Mouse (Mus musculus) kidney, embryonic 14.5 days (tissue): ENCODE data around the gene Serp1. TPM values are rescaled to one million over a fixed set of nuclear protein-coding genes. Genes with fewer than 3 reads are reported as not detected.

ENCODE experiments used
- ATAC-seq: fragments of 200-750 bp; cut with Nextera tagmentation; 2 replicates; pipeline ENCODE4 v1.8.0; 2017; ENCODE audit warnings: moderate number of reproducible peaks, mild to moderate bottlenecking, moderate TSS enrichment, moderate library complexity; ENCODE audit not compliant: low FRiP score, low TSS enrichment
- H3K27ac ChIP-seq: fragments of 300-500 bp; sonication (generic); 2 replicates; pipeline ENCODE4 v1.5.1; 2014; ENCODE audit warnings: low read depth, mild to moderate bottlenecking, low read length, moderate library complexity, mixed read lengths
- H3K27me3 ChIP-seq: fragments of 300-500 bp; sonication (generic); 2 replicates; pipeline ENCODE4 v1.6.1; 2014; ENCODE audit warnings: mild to moderate bottlenecking, low read length; ENCODE audit not compliant: control insufficient read depth, insufficient read depth
- H3K36me3 ChIP-seq: fragments of 300-500 bp; sonication (generic); 2 replicates; pipeline ENCODE4 v1.6.1; 2014; ENCODE audit warnings: low read length, mixed read lengths; ENCODE audit not compliant: control insufficient read depth, insufficient read depth
- H3K4me1 ChIP-seq: fragments of 300-500 bp; sonication (generic); 2 replicates; pipeline ENCODE4 v1.6.1; 2014; ENCODE audit warnings: low read length, mixed read lengths; ENCODE audit not compliant: control insufficient read depth, insufficient read depth
- H3K4me2 ChIP-seq: fragments of 300-500 bp; sonication (generic); replicated peaks from 2 replicates; pipeline ENCODE4 v1.6.1; 2014; ENCODE audit warnings: low read depth, mild to moderate bottlenecking, low read length
- H3K4me3 ChIP-seq: fragments of 300-500 bp; sonication (generic); 2 replicates; pipeline ENCODE4 v1.5.1; 2014; ENCODE audit warnings: mild to moderate bottlenecking, low read length
- H3K9ac ChIP-seq: fragments of 300-500 bp; sonication (generic); 2 replicates; pipeline ENCODE4 v1.6.1; 2014; ENCODE audit warnings: low read depth, mild to moderate bottlenecking, low read length, moderate library complexity
- H3K9me3 ChIP-seq: fragments of 300-500 bp; sonication (generic); 2 replicates; pipeline ENCODE4 v1.6.1; 2016; ENCODE audit warnings: low read length; ENCODE audit not compliant: control insufficient read depth
- WGBS: fragments of 180-500 bp; shearing (Covaris S2); extraction: QIAGEN DNeasy Blood & Tissue Kit; methylation state at CpG from one replicate; pipeline ENCODE4 v1.1.7; 2014; 5-methylcytosine and 5-hydroxymethylcytosine counted together
- polyA plus RNA-seq: library from polyadenylated mRNA; unstranded; fragments of >200 nt; fragmentation: Nextera tagmentation; extraction: Ambion mirVana; gene quantifications from 2 replicates; pipeline ENCODE4 v1.2.1, GENCODE M21; 2014

Gene Serp1
- 99.5 and 130 TPM in 2 replicates for polyA plus RNA-seq

DNA sequence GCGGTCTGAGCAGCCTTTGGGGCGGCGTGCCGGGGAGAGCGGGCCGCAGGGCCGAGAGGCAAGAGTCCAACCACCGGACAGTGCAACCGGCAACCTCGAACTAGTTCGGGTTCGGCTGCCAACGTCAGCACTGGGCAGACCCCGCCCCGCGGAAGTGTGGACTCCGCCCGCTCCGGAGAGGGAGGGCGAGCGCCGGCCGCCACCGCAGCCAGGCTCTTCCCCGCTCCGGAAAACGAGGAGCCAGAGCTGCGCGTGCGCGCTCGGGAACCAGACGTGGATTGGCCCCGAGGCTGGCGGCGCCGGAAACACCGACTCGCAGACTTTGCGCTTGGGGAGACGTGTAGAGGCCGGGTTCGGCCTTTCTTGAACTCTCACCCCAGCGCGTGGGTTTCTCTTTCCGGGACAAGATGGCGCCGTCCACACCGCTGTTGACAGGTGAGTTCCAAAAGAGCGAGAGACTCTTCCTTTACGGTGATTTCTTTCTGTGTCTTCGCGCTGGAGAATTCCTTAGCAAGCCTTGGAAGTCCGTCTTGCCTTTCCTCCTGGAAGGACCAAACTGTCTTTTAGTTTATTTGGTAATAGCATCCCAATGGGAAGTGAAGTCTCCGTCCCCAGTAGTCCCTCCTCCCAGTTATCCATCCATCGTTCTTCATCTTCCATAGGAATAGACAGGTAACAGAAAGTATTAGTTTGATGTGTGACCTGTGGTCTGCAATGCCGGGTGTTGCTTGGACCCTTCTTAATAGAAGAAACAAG lies at the start of gene Serp1, which contains the start of gene Eif2a:
Serp1 (minus strand) TSS at position 241 of the 756 bp plus-strand sequence.
Eif2a (plus strand) TSS at position 170 of the 756 bp plus-strand sequence.
- ATAC-seq: peak; percentile 99
- peak within 1 kb of the TSS; percentile 89 for H3K27ac ChIP-seq
- no peaks in the 10 kb centered on the region for H3K4me1 ChIP-seq
- peak within 1 kb of the TSS; percentile 93 for H3K4me3 ChIP-seq
- no peaks in the 10 kb centered on the region for H3K9me3 ChIP-seq
- no peaks in the 10 kb centered on the region for H3K27me3 ChIP-seq
- H3K36me3 ChIP-seq: peaks cover 27% of the 10 kb centered on the region
- H3K9ac ChIP-seq: peak within 1 kb of the TSS; percentile 92
- H3K4me2 ChIP-seq: peak within 1 kb of the TSS; percentile 55
- under 1% methylated on average over 55 of the region's 57 CpGs for WGBS

DNA sequence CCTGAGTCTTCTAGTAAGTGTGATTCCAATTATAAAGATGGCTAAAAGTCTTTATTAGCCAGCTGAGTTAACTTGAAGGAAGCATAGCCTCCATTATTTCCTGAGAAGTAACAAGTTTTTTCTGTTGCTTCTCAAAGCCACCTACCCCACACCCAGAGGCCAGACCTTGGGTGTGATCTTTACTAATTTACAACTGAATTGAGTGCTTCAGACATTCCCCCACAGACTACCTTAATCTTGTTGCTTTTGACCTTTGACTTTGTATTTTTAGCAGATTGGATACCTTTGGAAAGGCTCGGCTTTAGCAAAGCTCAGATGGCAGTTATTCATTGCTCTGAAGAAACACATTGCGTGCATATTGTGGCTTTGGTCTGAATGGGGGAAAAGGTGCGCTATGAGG lies 45.1 kb upstream of the Serp1 start:
- no peak overlapping the region for H3K4me2 ChIP-seq
- H3K9ac ChIP-seq: no peak overlapping the region
- no peaks in the 10 kb centered on the region for H3K27me3 ChIP-seq
- H3K36me3 ChIP-seq: no peaks in the 10 kb centered on the region
- 78% methylated on average over 3 of the region's 3 CpGs for WGBS
- no peaks in the 10 kb centered on the region for H3K9me3 ChIP-seq
- no peak for ATAC-seq
- no peaks in the 10 kb centered on the region for H3K4me1 ChIP-seq
- H3K27ac ChIP-seq: no peak overlapping the region
- H3K4me3 ChIP-seq: no peak overlapping the region

DNA sequence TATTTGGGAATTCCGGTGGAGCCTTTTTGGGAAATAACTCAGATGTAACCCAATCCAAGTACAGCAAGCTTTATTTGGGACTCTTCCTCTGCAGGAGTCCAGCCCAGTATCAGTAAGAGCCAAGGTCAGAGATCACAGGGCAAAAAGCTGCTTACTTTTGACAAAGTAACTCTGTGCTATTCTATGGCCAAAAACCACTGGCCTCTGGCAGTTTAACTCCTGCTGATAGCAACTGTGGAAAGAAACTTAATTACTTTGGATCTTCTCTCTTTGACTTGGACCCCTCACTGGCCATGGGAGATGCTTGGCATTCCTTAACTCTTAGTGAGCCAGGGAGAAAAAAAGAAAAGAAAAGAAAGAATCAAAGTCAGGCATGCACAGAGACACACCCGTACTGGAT lies 35.7 kb upstream of the Serp1 start:
- ATAC-seq: no peak
- no peaks in the 10 kb centered on the region for H3K9me3 ChIP-seq

DNA sequence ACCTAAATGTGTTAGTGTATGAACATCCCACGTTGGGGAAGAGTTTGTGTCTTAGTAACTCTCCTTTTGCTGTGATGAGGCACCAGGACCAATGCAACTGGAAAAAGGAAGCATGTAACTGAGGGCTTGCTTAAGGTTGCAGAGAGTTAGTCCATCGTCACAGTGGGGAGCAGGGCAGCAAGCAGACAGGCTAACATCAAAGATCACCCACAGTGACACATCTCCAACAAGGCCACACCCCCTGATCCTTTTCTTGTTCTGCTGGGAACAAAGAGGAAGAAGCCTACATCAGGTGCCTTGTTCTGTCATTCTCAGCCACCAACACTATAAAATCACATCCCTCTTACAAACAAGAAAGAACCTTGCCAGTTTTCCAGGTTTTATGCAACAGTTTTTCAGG lies 34.2 kb upstream of the Serp1 start:
- Histone ChIP-seq H3K36me3 (peaks cover 23% of the 10 kb centered on the region), H3K4me2 (no peak overlapping the region)

More for the DNA sequence above, 35.7 kb upstream of the Serp1 start:
- H3K4me3 ChIP-seq: no peak overlapping the region
- 53% methylated on average over 2 of the region's 2 CpGs for WGBS
- no peak overlapping the region for H3K9ac ChIP-seq
- H3K4me1 ChIP-seq: no peaks in the 10 kb centered on the region
- peaks cover 13% of the 10 kb centered on the region for H3K36me3 ChIP-seq
- H3K27ac ChIP-seq: no peak overlapping the region
- H3K4me2 ChIP-seq: no peak overlapping the region
- H3K27me3 ChIP-seq: no peaks in the 10 kb centered on the region

DNA sequence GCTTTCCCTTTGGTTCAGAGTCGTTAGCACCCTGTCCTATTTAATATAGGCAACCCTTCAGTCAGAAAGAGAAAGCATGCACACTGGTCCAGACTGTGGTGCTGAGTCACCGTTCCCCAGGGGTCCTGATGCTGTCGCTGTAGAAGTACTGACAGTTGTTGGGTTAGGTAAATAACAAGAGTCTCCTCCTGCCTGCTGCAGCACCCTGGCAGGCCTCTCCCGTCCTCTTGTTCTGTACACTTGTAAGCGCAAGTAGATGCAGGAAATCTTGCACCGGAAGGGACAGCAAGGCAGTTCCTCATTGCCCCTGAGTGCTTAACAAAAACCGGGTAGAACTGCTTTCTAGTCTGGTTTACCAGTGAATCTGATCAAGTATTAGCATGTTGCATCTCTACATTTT lies 31.0 kb upstream of the Serp1 start:
- no peaks in the 10 kb centered on the region for H3K4me1 ChIP-seq
- no peak overlapping the region for H3K4me3 ChIP-seq
- peaks cover 49% of the 10 kb centered on the region for H3K36me3 ChIP-seq
- no peak overlapping the region for H3K9ac ChIP-seq
- H3K27ac ChIP-seq: no peak overlapping the region
- 89% methylated on average over 7 of the region's 7 CpGs for WGBS
- H3K27me3 ChIP-seq: no peaks in the 10 kb centered on the region
- no peak for ATAC-seq
- no peaks in the 10 kb centered on the region for H3K9me3 ChIP-seq
- H3K4me2 ChIP-seq: no peak overlapping the region

More for the DNA sequence above, 34.2 kb upstream of the Serp1 start:
- Histone ChIP-seq H3K4me3 (no peak overlapping the region), H3K4me1 (no peaks in the 10 kb centered on the region), H3K9ac (no peak overlapping the region), H3K27ac (no peak overlapping the region), H3K27me3 (no peaks in the 10 kb centered on the region), H3K9me3 (no peaks in the 10 kb centered on the region)
- no peak for ATAC-seq
- 39% methylated on average over 2 of the region's 2 CpGs for WGBS

DNA sequence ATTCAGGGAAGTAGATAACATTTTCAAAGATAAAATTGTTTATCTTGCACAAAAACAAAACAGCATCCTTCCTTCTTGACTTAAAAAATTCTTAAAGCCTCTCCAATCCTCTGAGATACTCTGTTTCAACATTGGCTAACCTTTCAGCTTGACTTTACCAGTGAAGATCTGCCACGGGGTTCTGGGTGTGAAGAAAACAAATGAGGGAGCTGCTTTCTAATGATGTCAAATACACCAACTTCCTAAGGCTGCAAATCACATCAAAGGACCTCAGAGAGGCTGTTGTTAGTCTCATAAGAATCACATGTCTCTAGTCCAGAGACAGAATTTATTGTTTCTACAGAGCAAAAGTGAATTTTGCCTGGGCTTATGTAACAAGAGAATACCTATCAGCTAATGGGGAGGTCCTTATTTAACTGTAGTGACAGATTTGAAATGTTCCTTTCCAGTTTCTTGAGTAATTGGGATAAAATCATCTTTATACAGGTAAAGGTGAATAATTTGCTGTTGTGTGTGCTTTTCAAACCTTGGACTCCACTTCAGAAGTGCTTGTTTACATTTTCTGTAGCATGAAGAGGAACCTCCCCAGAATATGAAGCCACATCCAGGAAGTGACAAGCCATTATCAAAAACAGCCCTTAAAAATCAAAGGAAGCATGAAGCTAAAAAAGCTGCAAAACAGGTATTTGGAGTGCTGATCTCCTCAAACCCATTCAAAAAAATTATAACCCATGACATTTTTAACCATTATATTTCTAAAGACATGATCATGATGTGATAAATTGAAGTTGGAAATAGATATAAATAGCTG lies 26.5 kb upstream of the Serp1 start:
- H3K4me1 ChIP-seq: no peaks in the 10 kb centered on the region
- no peaks in the 10 kb centered on the region for H3K9me3 ChIP-seq
- H3K4me3 ChIP-seq: no peak overlapping the region
- H3K4me2 ChIP-seq: no peak overlapping the region
- H3K27me3 ChIP-seq: no peaks in the 10 kb centered on the region
- WGBS: 67% methylated on average over 1 of the region's 1 CpGs
- no peak for ATAC-seq
- no peak overlapping the region for H3K27ac ChIP-seq
- H3K9ac ChIP-seq: no peak overlapping the region
- H3K36me3 ChIP-seq: peaks cover 69% of the 10 kb centered on the region

DNA sequence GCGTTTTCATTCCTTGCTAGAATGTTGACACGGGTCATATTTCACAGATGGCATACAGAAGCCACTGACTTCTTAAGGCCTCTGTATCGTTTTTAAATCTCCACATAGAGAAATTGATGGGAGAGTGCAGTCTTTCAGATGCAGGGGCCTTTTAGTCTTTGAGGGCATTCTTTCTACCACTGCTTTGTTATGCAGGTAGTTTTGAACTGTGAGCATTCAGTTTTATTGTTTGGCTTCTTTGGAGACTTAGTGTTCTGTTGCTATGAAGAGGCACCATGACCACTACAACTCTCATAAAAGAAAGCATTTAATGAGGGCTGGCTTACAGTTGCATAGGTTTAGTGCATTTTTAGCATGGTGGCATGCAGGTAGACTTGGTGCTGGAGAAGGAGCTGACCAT lies 10.9 kb upstream of the Serp1 start:
- no peak for ATAC-seq
- Histone ChIP-seq H3K4me2 (no peak overlapping the region), H3K36me3 (peaks cover 46% of the 10 kb centered on the region)

DNA sequence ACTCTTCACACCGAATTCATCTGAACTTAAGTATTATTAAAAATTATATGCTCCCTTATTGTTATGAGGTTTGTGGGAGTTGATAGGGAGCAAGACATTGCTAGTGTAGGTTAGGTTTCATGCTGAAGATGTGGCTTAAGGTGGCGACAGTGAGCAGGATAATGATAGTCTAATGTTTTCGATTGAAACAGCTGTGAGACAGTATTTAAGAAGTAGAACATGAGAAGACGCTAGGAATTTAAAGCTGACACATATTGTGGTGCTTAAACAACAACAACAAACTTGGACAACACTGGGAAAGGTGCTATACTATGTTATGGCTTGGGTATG lies 681 bp upstream of the Serp1 start:
- Histone ChIP-seq H3K4me1 (no peaks in the 10 kb centered on the region), H3K36me3 (peaks cover 27% of the 10 kb centered on the region), H3K9me3 (no peaks in the 10 kb centered on the region), H3K4me3 (peak overlapping the region; percentile 93), H3K27me3 (no peaks in the 10 kb centered on the region), H3K27ac (no peak overlapping the region; the same call in 1 of the 2 replicates), H3K9ac (peak overlapping the region; percentile 92), H3K4me2 (peak overlapping the region; percentile 55)
- 5% methylated on average over 4 of the region's 4 CpGs for WGBS
- no peak for ATAC-seq

More for the DNA sequence above, 10.9 kb upstream of the Serp1 start:
- no peak overlapping the region for H3K4me3 ChIP-seq
- H3K9me3 ChIP-seq: no peaks in the 10 kb centered on the region
- H3K27ac ChIP-seq: no peak overlapping the region
- WGBS: 89% methylated on average over 3 of the region's 3 CpGs
- H3K9ac ChIP-seq: no peak overlapping the region
- H3K27me3 ChIP-seq: no peaks in the 10 kb centered on the region
- no peaks in the 10 kb centered on the region for H3K4me1 ChIP-seq

DNA sequence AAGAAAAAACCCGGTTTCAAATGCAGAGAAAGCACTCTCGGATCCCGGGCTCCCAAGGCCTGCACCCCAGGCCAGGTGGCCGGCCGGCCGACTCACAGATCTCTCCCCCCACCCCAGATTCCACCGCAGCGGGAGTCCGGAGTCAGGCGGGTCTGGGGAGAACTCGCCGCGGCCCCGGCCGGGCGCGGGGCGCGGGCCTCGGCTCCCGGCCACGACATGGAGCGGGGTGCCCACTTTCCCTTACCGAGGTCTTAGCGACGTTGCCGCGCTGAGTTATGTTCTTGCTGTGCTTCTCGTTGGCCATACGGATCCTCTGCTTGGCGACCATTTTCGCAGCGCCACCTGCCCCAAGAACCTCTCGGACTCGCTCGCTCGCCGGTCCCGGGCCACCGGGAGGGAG lies 526 bp downstream of the Serp1 start:
- Histone ChIP-seq H3K27me3 (no peaks in the 10 kb centered on the region), H3K4me1 (no peaks in the 10 kb centered on the region), H3K36me3 (peaks cover 28% of the 10 kb centered on the region), H3K4me3 (peak overlapping the region; percentile 93), H3K9ac (peak overlapping the region; percentile 92), H3K9me3 (no peaks in the 10 kb centered on the region), H3K27ac (peak overlapping the region; percentile 89), H3K4me2 (peak overlapping the region; percentile 52)
- ATAC-seq: peak; percentile 48
- under 1% methylated on average over 40 of the region's 40 CpGs for WGBS
